Mouse (Mus musculus): ENCODE measurements around the gene Zfp318. TPM values are rescaled to one million over a fixed set of nuclear protein-coding genes. Genes with fewer than 3 reads are reported as not detected.

Gene Zfp318
- 10 to 100 TPM; 58.8 to 67.8 TPM for total RNA-seq (2021)

DNA sequence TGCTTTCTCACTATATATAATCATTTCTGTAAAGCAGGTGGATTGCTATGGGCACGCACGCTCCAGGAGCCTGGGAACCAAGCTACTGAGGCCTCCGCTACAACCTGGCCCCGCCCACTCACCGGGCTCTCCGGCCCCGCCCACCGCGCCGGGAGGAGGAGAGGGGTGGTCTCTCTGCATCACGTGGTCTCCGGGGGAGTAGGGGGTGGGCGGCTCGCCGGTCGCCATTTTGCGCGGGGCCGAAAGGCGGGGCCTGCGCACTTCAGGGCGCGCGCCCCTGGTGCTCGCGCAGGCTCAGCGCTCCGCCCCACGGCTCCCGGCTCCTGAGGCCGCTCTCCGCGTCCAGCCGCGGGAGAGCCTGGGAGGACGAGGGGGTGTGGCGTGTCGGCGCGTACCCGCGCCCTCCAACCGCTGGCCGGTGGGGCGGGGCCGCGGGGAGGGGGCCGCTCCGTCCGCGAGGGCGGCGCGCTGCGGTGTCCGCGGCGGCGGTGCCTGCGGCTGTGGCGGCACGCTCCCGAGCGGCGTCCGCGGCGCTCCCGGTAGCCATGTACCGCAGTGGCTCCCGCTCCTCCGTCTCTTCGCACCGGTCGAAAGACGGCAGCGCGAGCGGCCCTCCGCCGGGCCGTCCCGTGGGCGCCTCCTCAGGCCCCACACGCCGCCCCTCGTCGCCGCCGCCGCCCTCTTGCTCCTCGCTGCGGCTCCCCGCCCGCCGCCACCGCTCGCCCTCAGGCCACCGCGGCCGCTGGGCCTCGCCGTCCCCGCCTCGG, at the start of gene Zfp318:
Zfp318 (plus strand) TSS at position 438 of the 767 bp plus-strand sequence.
- peak; percentile 98 for DNase-seq (ENCODE audit: low spot score in 2 of 2)

DNA sequence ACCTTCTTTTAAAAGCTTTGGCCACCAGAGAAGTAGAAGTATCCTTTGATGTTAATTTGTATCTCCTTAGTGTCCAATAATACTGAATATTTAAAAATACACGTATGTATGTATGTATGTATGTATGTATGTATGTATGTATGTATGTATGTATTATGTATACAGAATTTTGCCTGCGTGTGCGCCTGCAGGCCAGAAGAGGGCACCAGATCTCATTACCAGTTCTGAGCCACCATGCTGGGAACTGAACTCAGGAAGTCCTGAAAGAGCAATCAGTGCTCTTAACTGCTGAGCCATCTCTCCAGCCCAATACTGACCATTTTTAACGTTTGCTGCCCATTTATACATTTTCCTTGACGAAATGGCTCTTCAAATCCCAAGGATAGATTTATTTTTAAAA, 47.1 kb upstream of the Zfp318 start:
- intact Hi-C loops (cut with DNase I) = no loop called here
- no peak for DNase-seq (ENCODE audit: low spot score in 2 of 2)

More for the DNA sequence above, at the start of gene Zfp318:
- intact Hi-C loops (cut with DNase I) = loop anchor here (1.0 to 5.0 kb wide), 2 partner anchors 55 to 111 kb away; partner anchors contain the start of gene Abcc10

DNA sequence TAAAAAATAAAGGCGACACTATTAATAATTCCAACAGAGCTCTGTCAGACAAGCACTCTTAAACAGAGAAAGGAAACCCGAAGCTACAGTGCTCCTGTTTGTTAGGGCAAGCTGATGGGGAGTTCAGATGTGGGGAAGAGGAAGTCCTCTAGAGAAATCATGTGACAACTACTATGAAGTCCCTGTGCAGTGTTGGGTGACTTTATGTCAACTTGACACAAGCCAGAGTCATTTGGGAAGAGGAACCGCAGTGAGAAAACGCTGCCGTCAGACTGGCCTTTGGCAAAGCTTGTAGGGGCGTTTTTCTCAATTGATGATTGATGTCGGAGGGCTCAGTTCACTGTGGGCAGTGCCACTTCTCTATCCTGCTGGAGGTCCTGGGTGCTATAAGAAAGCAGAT, 42.3 kb upstream of the Zfp318 start:
- intact Hi-C loops (cut with DNase I) = loop anchor here (5.0 kb wide), 1 partner anchor 36 kb away; no protein-coding TSS in a partner anchor
- no peak for DNase-seq (ENCODE audit: low spot score in 2 of 2)

DNA sequence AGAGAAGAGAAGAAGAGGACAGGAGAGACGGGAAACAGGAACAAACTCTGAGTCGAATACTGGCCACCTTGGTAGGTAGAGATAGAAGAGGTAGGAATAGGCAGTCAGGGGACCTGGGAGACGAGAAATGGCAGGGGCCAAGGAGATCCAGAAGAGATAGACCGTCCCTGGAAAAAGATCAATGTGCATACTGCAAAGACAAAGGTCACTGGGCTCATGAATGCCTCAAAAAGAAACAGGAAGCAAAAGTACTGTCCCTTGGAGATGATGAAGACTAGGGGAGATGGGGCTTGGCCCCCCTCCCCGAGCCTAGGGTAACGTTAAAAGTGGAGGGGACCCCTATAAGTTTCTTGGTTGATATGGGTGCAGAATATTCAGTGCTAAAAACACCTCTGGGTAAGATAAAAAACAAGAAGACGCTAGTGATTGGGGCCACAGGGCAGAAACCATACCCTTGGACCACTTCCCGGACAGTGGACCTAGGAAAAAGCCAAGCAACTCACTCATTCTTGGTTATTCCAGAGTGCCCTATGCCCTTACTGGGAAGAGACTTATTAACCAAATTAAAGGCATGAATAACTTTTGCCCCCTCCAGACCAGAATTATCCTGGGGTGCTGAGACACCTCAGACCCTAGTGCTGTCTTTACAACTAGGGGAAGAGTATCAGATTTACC, 32.4 kb upstream of the Zfp318 start:
- DNase-seq (ENCODE audit: low spot score in 2 of 2) = no peak
- intact Hi-C loops (cut with DNase I) = no loop called here

DNA sequence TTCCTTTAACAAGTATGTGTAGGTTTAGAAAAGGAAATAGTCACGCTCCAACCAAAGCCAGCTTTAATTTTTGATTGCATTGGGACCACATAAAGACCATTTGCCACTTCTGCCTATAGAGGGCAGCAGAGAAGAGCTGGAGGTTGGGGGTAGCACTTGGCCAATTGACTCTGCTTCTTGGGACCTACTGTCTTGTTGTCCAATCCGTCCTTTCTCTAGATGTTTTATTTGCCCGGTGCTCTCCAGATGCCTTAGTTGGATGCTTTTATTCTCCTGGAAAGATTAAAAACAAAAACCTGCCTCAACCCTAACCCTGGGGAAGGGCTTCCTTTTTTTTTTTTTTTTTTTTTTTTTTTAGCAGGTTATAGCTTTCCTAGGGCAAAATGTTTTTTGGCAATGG, 11.7 kb upstream of the Zfp318 start:
- DNase-seq (ENCODE audit: low spot score in 2 of 2) = no peak
- intact Hi-C loops (cut with DNase I) = no loop called here

DNA sequence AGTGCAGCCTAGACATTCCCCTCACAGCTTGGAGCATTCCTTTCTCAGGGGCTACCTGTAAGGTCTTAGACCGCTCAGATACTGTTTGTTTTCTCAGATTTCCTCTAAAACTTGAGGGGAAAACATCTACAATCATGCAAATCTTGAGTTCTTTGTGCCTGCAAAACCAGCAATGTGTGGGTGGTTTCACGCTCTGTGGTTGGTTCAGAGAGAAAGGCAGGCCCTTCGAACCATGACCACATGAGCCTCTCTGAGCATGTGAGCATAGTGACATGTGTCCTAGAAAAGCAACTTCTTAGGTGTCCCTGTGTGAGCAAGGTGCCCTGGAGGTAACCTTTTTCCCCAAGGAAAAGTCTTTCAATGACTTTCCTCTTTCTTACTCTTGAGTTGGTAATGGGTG, 5.0 kb upstream of the Zfp318 start:
- intact Hi-C loops (cut with DNase I) = loop anchor here (5.0 kb wide), 1 partner anchor 36 kb away; no protein-coding TSS in a partner anchor
- DNase-seq (ENCODE audit: low spot score in 2 of 2) = no peak

DNA sequence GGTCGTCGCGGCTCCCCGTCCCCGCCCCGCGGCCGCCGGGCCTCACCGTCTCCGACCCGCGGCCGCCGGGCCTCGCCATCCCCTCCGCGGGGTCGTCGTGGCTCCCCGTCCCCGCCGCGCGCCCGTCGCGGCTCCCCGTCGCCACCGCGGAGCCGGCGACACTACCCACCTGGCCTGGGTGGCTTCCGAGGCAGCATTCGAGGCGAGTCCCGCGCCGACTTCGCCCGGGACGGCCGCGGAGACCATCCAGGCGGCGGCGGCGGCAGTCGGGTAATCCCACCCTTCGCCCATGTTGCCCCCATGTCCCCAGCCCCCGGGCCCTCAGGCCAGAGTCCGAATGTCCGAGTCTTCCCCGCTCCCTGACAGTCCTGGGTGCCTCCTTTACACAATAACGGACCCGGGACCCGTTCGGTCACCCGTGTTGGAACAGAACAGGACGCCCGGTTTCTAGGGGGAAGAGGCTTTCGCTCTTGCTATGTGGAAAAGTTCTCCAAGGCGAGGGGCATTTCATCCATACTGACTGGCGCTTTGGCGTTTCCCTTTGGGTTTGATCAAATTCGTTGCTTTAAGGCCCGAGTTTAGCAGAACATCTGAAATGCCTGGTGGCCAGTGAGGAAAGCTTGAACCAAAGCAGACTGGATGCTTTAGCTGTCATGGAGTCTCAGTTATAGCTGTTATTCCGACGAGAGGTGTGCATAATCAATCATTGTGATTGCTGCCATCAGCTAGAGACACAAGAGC, 700 bp downstream of the Zfp318 start:
- intact Hi-C loops (cut with DNase I) = loop anchor here (5.0 kb wide), 1 partner anchor 112 kb away; no protein-coding TSS in a partner anchor
- peak; percentile 13 to 30 for DNase-seq (ENCODE audit: low spot score in 2 of 2)

DNA sequence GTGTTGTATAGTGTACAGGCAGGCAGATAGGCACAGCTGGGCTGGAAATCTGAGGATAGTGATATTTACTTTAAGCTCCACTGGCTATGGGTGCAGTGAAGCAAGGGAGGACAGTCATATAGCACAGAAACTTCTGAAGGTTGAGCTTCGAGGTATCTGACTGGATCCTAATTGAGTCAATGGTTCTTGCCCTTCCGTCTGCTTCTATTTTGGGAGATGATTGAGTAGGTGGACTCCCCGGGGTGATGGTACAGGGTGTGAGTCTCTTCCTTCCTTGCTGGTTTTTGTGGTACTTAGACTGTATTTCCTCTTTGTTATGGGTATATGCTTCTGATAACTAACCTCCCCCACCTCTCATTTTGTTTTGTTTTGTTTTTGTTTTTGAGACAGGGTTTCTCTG, 4.7 kb downstream of the Zfp318 start:
- intact Hi-C loops (cut with DNase I) = no loop called here
- DNase-seq (ENCODE audit: low spot score in 2 of 2) = no peak

DNA sequence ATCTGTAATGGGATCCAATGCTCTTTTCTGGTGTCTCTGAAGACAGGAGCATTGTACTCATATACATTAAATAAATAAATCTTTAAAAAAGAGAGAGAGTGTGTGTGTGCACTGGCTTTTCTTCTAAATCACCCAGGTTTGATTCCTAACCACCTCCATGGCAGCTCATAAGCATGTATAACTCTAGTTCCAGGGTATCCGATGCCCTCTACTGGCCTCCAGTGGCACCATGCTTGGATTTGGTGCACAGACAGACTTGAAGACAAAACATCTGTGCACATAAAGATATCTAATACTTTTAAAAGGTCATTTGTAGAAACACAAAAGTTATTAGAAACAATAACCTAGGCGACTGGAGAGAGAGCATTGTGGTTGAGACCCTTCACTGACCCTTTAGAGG, 9.5 kb downstream of the Zfp318 start:
- peak in 1 of 2 experiments; percentile 42 for DNase-seq (ENCODE audit: low spot score in 2 of 2)
- intact Hi-C loops (cut with DNase I) = loop anchor here (5.0 kb wide), 1 partner anchor 126 kb away; no protein-coding TSS in a partner anchor

DNA sequence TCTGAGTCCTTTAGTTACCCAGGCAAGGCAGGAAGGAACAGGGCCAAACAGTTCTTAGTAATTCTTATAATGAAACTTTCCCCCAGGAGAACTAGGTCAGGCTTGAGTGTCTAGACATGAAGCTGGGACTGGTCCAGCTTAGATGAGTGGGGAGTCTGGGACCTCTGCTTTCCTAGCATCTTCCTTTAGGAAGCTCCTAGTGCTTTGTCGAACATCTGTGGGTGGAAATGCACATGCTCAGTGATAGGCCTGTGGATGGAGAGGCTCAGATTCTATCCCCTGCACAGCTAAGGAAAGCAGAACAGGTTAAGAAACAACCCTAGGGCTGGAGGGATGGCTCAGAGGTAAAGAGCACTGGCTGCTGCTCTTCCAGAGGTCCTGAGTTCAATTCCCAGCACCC, 11.1 kb downstream of the Zfp318 start:
- intact Hi-C loops (cut with DNase I) = loop anchor here (5.0 kb wide), 1 partner anchor 127 kb away; no protein-coding TSS in a partner anchor
- DNase-seq (ENCODE audit: low spot score in 2 of 2) = peak in 1 of 2 experiments; percentile 43

DNA sequence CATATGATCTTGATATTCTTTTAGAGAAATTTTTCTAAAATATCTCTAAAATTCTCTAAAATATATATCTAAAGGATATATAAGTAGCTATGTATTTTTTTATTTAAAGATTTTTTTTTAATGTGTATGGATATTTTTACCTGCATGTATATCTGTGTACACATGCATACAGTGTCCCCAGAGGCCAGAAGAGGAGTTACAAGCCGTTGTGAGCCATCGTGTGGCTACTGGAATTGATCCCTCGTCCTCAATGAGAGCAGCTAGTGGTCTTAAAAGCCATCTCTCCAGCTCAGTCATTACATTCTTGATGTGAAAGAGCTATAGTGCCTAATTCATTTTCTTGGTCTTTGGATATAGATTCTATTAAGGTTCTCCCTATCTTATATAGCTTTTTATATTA, 24.9 kb downstream of the Zfp318 start:
- intact Hi-C loops (cut with DNase I) = loop anchor here (10.0 kb wide), 1 partner anchor 224 kb away; no protein-coding TSS in a partner anchor
- no peak for DNase-seq (ENCODE audit: low spot score in 2 of 2)

DNA sequence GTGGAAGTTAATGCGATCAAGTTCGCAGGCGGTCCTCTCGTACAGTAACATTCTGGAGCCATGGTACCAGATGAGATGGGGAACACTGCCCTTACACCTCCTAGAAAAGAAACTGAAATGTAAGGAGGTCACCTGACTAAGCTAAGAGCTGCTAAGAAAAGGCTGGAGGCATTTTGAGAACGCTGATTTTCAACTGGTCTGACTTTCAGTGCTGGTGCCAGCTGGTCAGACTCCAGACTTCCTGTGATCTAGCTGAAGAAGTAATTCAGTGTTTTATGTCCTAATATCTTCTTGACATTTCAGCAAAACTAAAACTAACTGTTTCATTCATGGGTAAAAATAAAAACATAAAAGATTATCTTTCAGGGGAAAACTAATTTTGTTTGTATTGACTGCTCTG, 35.1 kb downstream of the Zfp318 start:
- peak in 1 of 2 experiments; percentile 37 for DNase-seq (ENCODE audit: low spot score in 2 of 2)
- intact Hi-C loops (cut with DNase I) = no loop called here

DNA sequence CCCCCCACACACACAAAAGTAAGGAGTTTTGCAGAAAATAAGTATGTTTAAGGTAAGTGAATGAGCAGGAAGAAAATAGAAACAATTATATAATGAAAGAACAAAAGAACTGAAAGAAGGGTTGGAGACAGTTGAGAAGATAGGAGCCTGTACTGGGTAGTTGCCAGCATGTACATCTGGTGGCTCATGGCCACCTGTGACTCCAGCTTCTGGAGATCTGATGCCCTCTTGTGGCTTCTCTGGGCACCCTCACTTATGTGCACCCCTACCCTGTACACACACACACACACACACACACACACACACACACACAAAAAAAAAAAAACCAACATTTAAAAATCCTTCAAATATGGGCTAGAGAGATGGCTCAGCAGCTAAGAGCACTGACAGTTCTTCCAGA, 36.2 kb downstream of the Zfp318 start:
- intact Hi-C loops (cut with DNase I) = no loop called here
- no peak for DNase-seq (ENCODE audit: low spot score in 2 of 2)

DNA sequence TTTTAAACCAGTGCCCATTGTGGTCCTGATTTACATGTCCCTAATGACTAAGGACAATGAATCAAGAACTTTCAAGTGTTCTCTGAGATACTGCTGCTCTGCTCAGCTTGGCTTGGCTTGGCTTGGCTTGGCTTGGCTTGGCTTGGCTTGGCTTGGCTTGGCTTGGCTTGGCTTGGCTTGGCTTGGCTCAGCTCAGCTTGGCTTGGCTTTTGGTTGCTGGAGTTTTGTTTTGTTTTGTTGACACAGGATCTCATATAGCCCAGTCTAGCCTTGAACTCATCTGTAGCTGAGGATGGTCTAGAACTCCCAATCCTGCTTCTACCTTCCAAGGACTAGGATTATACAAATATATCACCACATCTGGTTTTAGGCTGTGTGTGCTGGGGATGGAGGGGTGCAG, 43.0 kb downstream of the Zfp318 start:
- DNase-seq (ENCODE audit: low spot score in 2 of 2) = no peak
- intact Hi-C loops (cut with DNase I) = no loop called here

DNA sequence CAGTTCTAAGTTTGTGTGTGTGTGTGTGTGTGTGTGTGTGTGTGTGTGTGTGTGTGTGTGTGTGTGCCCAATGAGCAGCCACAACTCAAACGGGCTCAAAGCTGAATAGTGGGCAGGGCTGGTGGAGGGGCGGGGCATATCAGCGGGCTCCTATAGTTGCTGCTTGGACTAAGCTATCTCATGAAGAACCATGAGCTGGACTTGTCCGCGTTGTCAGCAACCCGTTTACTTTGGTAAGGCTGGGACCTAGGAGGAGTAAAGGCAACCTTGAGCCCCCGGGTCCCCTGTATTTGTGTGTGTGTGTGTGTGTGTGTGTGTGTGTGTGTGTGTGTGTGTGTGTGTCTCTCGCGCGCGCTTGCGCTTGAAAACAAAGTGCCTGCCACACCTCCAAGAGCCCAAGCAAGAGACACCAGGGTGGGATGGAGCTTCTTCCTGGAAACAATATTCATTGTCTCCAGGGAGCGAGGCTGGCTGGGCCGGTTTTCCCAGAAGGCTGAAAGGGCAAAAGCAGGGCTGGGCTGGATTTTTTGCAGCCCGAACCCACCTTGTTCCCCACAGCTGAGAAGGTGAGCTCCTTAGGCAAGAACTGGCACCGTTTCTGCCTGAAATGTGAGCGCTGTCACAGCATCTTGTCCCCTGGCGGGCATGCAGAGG, 45.4 kb downstream of the Zfp318 start, which contains the start of gene Crip3:
Crip3 (plus strand) TSS at position 166 of the 654 bp plus-strand sequence.
- DNase-seq (ENCODE audit: low spot score in 2 of 2) = no peak
- intact Hi-C loops (cut with DNase I) = no loop called here

DNA sequence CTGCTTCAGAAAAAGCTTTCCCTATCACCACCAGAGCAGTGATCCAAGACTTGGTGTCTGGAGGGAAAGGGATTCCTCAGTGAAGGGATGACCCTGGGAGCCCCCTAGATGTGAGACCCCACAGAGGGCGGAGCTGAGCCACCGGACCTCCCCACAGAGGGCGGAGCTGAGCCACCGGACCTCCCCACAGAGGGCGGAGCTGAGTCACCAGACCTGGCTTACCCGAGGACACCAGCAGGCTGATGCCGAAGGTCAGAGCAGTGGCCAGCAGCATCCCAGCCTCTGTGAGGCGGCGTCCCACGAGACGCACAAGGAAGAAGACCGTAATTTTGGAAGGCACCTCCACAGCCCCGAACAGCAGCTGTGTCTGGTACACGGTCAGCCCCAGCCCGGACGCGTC, 50.1 kb downstream of the Zfp318 start:
- intact Hi-C loops (cut with DNase I) = no loop called here
- no peak for DNase-seq (ENCODE audit: low spot score in 2 of 2)

DNA sequence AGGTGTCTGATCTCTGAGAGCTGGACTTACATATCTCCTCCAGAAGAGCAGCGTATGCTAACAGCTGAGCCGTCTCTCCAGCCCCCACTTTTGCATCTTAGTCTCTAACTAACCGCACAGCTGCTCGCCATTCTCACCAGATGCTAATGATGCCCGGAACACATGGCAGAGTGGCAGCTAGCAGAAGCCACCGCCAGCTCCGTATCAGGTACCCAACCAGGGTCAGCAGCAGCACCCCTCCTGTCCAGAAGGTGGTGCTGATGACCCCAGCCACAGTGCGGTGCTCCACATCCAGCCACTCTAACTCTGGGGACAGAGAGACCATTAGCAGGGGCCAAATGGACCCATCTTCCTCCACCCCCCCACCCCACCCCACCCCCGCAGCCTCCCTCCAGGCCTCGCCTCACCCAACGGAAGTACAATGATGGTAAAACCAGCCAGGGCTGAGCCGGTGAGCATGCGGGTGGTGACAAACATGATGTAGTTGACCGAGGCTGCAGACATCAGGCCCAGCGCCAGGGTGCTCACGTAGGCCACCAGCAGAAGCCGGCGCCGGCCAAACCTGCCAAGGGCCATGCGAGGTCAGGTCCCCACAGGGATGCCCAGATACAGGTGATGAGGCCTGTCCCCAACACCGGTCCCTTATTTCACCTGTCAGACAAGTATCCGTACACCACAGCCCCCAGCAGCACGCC, 53.3 kb downstream of the Zfp318 start:
- DNase-seq (ENCODE audit: low spot score in 2 of 2) = peak in 1 of 2 experiments; percentile 45
- intact Hi-C loops (cut with DNase I) = no loop called here

DNA sequence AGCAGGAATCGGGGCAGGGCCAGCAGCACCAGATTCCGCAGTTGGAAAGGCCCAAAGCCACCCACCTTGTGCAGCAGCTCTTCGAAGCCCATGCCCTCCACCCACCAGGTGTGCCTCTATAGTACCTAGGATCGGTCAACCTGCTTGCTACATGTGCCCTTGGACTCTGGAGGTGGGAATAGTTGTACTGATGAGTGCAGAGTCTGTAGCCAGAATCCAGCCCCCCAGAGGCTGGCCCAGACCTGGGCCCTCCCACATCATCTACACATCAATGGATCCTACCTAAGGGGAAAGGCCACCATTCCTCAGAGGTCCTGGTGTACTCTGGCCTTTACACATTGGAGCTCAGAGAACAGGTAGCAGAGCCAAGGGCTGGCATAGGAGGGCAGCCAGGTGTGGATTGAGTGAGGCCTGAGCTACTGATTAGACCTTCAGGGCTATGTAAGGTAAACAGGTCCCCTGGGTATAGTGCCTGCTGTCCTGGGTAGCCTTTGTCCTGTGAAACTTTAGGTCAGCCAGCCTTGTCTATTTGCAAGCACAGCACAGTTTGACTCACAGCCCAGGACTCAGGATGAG, 54.9 kb downstream of the Zfp318 start, which contains the start of gene Slc22a7:
Slc22a7 (minus strand) TSS at position 160 of the 576 bp plus-strand sequence.
- intact Hi-C loops (cut with DNase I) = no loop called here
- no peak for DNase-seq (ENCODE audit: low spot score in 2 of 2)
